Mouse (Mus musculus) embryo, embryonic 11.5 days (tissue): Measurements from ENCODE around the gene Pde4dip.

Experiments used
- DNase-seq: peaks from one replicate; pipeline ENCODE4 v3.0.0-alpha.2; 2012; ENCODE audit warnings: low read depth, low spot score

The Pde4dip gene

GRCm38 (mm10) chr3:97844163-97844820 lies 44.2 kb downstream of the Pde4dip start:
- no peak for DNase-seq

DNA sequence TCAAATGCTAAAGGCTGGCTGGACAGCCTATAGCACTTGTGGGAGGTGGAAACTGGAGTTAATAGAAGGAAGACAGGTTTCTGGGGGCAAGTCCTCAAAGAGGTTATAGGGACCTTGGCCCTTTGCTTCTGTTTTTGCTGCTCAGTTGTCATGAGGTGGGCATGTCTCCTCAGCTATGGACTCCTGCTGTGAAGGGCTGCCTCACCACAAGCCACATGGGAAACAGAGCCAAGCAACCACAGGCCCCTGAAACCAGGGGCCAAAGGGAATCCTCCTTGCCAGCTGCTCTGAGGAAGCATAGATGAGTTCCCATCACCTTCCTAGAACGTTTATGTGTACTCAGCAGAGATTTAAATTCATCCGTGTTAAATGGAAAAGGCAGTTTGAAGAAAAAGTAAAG lies 45.9 kb downstream of the Pde4dip start:
- DNase-seq: no peak

DNA sequence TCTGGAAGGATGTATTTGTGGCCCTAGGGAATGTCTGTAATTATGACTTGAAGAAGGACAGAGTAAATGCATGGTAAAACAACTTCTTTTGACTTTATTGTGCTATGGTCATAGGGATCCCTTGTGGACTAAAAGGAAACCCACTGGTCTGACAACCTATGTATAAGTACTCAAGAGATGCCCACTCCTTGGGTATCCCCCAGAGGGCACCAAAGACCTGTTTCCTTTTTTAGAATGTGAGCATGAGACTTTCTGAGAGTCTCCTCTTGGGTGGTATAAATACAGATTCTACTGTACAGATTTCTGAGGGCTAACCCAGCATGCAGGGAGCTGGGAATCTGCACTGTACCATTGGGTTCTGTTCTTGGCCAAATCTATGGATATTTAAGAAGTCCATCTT lies 48.1 kb downstream of the Pde4dip start:
- DNase-seq: no peak

- DNase-seq: no peak
Measured at GRCm38 (mm10) chr3:97835888-97836287, 52.6 kb downstream of the Pde4dip start.

DNA sequence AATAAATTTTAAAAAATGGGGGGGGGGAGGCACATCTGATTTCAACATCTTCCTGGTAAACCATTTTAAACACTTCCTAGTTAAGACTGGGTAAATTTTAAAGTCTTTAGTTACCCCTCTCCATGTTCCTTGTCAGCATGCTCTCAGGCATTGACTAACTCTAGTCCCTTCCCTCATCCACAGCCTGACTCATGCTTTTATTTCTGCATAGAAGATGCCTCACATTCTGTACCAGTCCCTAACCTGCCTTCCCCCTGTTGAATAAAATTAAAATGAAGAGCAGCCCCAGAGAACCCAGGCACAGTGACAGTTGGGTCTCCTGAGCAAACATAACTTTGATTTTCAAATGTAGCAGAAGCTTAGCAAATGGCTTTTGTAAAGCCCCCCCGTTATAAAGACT lies 53.9 kb downstream of the Pde4dip start:
- no peak for DNase-seq

GRCm38 (mm10) chr3:97831564-97832320 lies 56.8 kb downstream of the Pde4dip start:
- no peak for DNase-seq

- DNase-seq: no peak
Measured at GRCm38 (mm10) chr3:97830622-97831021, 57.9 kb downstream of the Pde4dip start.

DNA sequence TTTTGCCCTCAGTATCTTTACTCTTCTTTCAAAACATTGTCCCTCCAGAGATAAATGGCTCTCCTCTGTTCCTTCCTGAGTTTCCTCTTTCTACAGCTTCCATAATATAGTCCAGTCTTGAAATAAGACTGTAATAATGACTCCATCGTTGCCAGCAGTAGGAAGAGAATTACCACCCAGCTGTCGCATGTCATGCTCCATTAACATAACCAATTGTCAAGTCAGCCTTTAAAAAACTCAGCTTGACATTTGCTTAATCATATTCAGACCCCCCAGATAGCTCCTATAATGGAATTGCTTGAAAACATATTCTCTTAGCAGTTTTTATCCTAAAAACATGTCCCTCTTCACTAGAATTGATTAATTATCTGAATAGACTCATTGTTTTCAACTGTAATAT lies 58.4 kb downstream of the Pde4dip start:
- DNase-seq: no peak

- DNase-seq: no peak
Measured at GRCm38 (mm10) chr3:97828286-97828685, 60.2 kb downstream of the Pde4dip start.

DNA sequence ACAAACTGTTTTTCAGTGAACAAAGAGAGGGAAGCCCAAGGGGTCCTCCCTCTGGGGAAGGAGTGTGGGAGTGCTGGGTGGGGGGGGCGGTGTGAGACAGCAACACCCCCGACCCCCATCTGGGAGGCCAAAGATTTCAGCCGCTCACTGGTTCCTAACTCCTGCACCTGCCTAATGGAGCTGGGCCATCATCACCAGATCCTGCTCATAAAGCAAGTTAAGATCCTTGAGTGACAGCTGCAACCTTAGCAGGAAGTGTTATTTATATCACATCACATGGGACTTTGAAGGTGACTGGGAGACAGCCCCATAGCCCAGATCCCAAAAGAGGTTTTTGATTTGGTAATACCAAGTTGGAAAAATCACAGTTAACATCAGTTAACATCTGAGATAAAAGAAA lies 63.3 kb downstream of the Pde4dip start:
- DNase-seq: no peak

- no peak for DNase-seq
Measured at GRCm38 (mm10) chr3:97824744-97825143, 63.8 kb downstream of the Pde4dip start.

DNA sequence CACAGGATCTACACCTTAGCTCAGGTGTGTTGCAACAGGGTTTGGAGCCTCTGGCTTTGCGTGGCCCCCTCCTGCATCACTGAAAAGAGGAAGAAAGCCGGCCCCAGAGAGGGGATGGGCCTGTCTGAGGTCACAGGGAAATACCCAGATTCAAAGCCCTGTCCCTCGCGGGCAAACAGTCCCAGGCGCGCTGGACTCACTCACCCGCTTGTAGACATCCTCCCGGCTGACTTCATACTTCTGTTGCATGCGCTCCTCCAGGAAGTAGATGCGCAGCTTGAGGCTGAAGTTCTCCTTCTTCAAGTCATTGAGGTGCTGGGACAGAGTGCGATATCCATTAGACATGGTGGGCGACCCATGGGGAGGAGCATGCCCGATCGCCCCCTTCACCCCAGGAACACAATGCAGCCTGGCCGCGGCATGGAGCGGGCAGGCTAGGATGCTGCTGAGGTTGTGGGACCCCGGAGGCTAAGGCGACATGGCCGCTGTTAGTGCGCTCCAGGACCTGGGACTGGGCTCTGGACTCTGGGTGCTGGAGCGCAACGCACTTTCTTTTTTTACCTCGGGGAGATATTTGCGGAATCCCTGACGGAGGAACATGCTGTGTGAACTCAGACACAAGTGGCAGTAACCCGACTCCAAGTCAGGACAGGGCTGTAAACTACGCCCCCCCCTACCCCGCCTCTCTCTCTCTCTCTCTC lies 64.3 kb downstream of the Pde4dip start:
- no peak for DNase-seq

DNA sequence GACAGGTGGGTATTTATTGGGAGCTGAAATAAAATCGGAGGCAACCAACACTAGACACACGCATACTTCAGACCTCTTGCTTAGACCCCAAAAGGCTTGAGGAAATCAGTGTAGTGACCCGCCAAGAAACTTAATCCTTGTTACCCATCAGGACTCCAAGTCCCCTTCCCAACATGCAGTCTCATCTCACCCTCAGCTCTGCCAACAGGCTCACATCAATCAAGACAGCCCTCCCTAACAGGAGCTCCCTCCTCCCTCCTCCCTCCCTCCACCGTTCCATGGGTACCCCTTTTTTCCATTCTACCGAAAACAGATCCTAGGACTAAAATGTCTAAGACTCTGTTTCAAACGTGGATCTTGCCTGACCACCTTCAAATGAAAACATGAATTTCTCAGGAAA lies 65.1 kb downstream of the Pde4dip start:
- DNase-seq: no peak

GRCm38 (mm10) chr3:97819050-97819449 lies 69.5 kb downstream of the Pde4dip start:
- no peak for DNase-seq

DNA sequence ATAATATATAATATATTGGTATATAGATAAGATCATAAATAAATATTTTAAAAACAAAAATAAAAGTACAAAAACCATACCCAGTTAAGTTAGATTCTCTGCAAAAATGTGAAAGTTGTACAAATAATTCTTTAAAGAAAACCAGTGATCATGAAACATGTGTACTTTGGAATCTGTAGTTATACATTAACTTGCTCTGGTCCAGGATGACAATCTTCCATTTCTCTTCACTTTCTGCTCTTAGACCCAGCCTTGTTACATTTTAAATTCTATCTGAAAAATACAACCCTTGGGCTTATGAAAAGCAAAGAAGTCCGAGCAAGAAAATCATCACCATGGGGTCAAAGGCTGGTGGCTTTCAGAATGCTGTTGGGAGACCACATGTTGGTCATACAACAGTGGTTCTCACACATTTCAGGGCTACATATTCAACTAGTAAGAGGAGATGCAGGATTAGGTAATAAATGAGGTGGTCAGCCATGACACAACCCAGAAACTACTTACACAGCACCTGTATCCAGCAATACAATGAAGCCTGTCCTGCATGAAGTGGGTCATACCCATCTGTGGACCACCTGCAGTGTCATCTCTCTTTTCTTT lies 70.0 kb downstream of the Pde4dip start:
- DNase-seq: no peak

- DNase-seq: no peak
Measured at GRCm38 (mm10) chr3:97811651-97812399, 76.7 kb downstream of the Pde4dip start.

GRCm38 (mm10) chr3:97811158-97811557 lies 77.3 kb downstream of the Pde4dip start:
- no peak for DNase-seq

DNA sequence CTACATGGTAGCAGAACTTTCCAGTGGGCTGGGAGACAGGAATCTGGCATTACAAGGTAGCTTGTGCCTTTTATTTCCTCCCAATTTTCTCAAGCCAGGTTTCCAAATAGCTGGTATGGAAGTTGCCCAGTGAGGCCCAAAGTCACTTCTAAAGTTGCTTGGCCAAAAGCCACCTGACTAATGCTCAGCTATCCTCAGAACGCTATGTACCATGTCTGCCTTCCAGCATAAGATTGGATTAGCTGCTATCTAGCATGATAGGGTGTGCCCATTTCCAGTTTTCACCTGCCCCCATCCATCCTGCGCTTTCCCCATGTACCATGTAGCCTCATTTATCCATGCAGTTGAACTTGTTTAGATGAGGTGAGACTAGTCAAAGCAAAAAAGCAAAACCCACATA lies 78.2 kb downstream of the Pde4dip start:
- DNase-seq: no peak

DNA sequence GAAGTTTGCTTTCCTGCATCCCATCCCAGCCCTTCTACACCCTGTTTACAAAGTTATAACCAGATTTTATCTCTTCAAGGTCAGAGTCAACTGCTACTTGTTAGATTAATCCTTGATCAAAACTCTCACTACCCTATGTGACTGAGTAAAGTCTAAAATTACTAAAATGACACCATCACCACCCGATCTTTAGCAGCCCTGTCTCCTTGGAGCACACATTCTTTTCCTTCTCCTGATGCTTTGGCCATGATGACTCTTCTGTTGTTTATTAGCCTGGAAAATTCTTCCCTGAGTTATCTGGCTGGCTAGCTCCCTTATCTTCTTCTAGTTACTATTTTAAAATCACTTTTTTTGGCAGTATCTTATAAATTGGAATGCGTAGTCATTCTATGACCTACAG lies 82.9 kb downstream of the Pde4dip start:
- no peak for DNase-seq

GRCm38 (mm10) chr3:97803675-97804074 lies 84.8 kb downstream of the Pde4dip start:
- no peak for DNase-seq

DNA sequence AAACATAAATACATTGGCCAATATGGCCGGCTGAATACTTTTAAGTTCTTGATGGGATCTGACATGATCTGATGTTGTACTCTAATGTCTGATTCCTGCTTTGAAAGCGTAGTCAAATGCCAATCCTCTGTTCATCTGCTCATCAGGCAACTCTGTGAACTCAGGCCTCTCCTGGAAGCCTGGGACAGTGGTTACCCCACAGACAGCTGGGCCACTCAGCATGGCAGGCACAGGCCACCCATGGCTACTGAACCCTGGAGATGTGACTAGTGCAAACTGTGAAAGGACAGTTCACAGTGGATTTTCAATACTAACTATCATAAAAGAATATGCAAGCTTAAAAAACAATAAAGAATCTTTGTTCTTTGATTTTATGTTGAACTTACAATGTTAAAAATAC lies 85.6 kb downstream of the Pde4dip start:
- DNase-seq: no peak

DNA sequence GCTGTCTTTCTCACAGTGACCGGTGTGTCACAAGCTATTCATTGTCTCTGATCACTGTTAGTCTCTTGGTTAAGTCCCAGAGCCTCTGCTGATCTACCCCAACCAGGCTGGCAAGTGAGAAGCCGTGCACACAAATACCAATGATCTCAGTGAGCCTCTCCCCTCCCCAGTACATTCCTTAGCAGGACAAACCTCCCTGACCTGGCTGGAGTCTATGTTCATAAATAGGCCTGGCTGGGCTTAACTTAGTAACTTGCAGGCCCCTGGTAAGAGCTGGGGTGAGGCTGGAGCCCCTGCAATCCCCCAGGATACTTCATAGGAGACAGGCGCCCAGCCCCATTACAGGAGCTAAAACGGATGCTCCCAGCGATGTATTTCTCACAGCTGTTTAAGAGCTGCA lies 86.2 kb downstream of the Pde4dip start:
- no peak for DNase-seq
